Mouse (Mus musculus): ENCODE data around the gene Katnal1.

Gene Katnal1

GRCm38 (mm10) chr5:148955575-148955974, 26.5 kb upstream of the Katnal1 start:
- in situ Hi-C loops (cut with MboI; ENCODE audit: low sequenced_read_pairs), result no loop called here

GRCm38 (mm10) chr5:148954314-148955060, 25.4 kb upstream of the Katnal1 start:
- in situ Hi-C loops (cut with MboI; ENCODE audit: low sequenced_read_pairs), result no loop called here

GRCm38 (mm10) chr5:148953098-148953497, 24.0 kb upstream of the Katnal1 start:
- in situ Hi-C loops (cut with MboI; ENCODE audit: low sequenced_read_pairs), result no loop called here

- in situ Hi-C loops (cut with MboI; ENCODE audit: low sequenced_read_pairs), result no loop called here
Measured at GRCm38 (mm10) chr5:148952419-148952818, 23.3 kb upstream of the Katnal1 start.

GRCm38 (mm10) chr5:148951360-148951759, 22.2 kb upstream of the Katnal1 start:
- in situ Hi-C loops (cut with MboI; ENCODE audit: low sequenced_read_pairs), result no loop called here

GRCm38 (mm10) chr5:148950064-148950463, 20.9 kb upstream of the Katnal1 start:
- in situ Hi-C loops (cut with MboI; ENCODE audit: low sequenced_read_pairs), result no loop called here

- in situ Hi-C loops (cut with MboI; ENCODE audit: low sequenced_read_pairs), result no loop called here
Measured at GRCm38 (mm10) chr5:148948577-148948976, 19.5 kb upstream of the Katnal1 start.

- in situ Hi-C loops (cut with MboI; ENCODE audit: low sequenced_read_pairs), result no loop called here
Measured at GRCm38 (mm10) chr5:148947412-148947811, 18.3 kb upstream of the Katnal1 start.

- in situ Hi-C loops (cut with MboI; ENCODE audit: low sequenced_read_pairs), result no loop called here
Measured at GRCm38 (mm10) chr5:148946787-148947186, 17.7 kb upstream of the Katnal1 start.

GRCm38 (mm10) chr5:148945735-148946134, 16.6 kb upstream of the Katnal1 start:
- in situ Hi-C loops (cut with MboI; ENCODE audit: low sequenced_read_pairs), result no loop called here

GRCm38 (mm10) chr5:148944024-148944423, 14.9 kb upstream of the Katnal1 start:
- in situ Hi-C loops (cut with MboI; ENCODE audit: low sequenced_read_pairs), result no loop called here

GRCm38 (mm10) chr5:148943444-148943843, 14.3 kb upstream of the Katnal1 start:
- in situ Hi-C loops (cut with MboI; ENCODE audit: low sequenced_read_pairs), result no loop called here

GRCm38 (mm10) chr5:148942957-148943356, 13.8 kb upstream of the Katnal1 start:
- in situ Hi-C loops (cut with MboI; ENCODE audit: low sequenced_read_pairs), result no loop called here

GRCm38 (mm10) chr5:148942305-148942704, 13.2 kb upstream of the Katnal1 start:
- in situ Hi-C loops (cut with MboI; ENCODE audit: low sequenced_read_pairs), result no loop called here

- in situ Hi-C loops (cut with MboI; ENCODE audit: low sequenced_read_pairs), result no loop called here
Measured at GRCm38 (mm10) chr5:148941867-148942266, 12.7 kb upstream of the Katnal1 start.

GRCm38 (mm10) chr5:148939948-148940382, 10.8 kb upstream of the Katnal1 start:
- in situ Hi-C loops (cut with MboI; ENCODE audit: low sequenced_read_pairs), result no loop called here

- in situ Hi-C loops (cut with MboI; ENCODE audit: low sequenced_read_pairs), result no loop called here
Measured at GRCm38 (mm10) chr5:148936516-148936951, 7.4 kb upstream of the Katnal1 start.

- in situ Hi-C loops (cut with MboI; ENCODE audit: low sequenced_read_pairs), result no loop called here
Measured at GRCm38 (mm10) chr5:148935871-148936270, 6.8 kb upstream of the Katnal1 start.

- in situ Hi-C loops (cut with MboI; ENCODE audit: low sequenced_read_pairs), result no loop called here
Measured at GRCm38 (mm10) chr5:148935071-148935821, 6.1 kb upstream of the Katnal1 start.

GRCm38 (mm10) chr5:148934457-148934856, 5.3 kb upstream of the Katnal1 start:
- in situ Hi-C loops (cut with MboI; ENCODE audit: low sequenced_read_pairs), result no loop called here

- in situ Hi-C loops (cut with MboI; ENCODE audit: low sequenced_read_pairs), result no loop called here
Measured at GRCm38 (mm10) chr5:148933767-148934166, 4.6 kb upstream of the Katnal1 start.

GRCm38 (mm10) chr5:148931301-148931700, 2.2 kb upstream of the Katnal1 start:
- in situ Hi-C loops (cut with MboI; ENCODE audit: low sequenced_read_pairs), result no loop called here

All from CH12F3 (cell line).